Mouse (Mus musculus) midbrain, embryonic 13.5 days (tissue): Measurements from ENCODE around the gene Gm21425. TPM values are rescaled to one million over a fixed set of nuclear protein-coding genes. Genes with fewer than 3 reads are reported as not detected.
"Not testable (repeated sequence)": the region's sequence is repeated elsewhere in the genome, so short reads cannot be mapped to it uniquely, and the experiment has no call there.

ENCODE experiments used
- ATAC-seq: fragments of 200-750 bp; cut with Nextera tagmentation; 2 replicates; pipeline ENCODE4 v1.8.0; 2017; ENCODE audit warnings: mild to moderate bottlenecking, moderate TSS enrichment, moderate library complexity
- H3K27ac ChIP-seq: fragments of 300-500 bp; sonication (generic); 2 replicates; pipeline ENCODE4 v1.5.1; 2015; ENCODE audit warnings: inconsistent platforms, mild to moderate bottlenecking, moderate library complexity
- H3K27me3 ChIP-seq: fragments of 300-500 bp; sonication (generic); 2 replicates; pipeline ENCODE4 v1.6.1; 2015; ENCODE audit warnings: mild to moderate bottlenecking, inconsistent platforms
- H3K36me3 ChIP-seq: fragments of 300-500 bp; sonication (generic); 2 replicates; pipeline ENCODE4 v1.6.1; 2015; ENCODE audit warnings: mild to moderate bottlenecking, inconsistent platforms
- H3K4me1 ChIP-seq: fragments of 300-500 bp; sonication (generic); replicated peaks from 2 replicates; pipeline ENCODE4 v1.6.1; 2015; ENCODE audit warnings: inconsistent platforms
- H3K4me2 ChIP-seq: fragments of 300-500 bp; sonication (generic); replicated peaks from 2 replicates; pipeline ENCODE4 v1.6.1; 2015; ENCODE audit warnings: moderate library complexity, mild to moderate bottlenecking, inconsistent platforms
- H3K4me3 ChIP-seq: fragments of 300-500 bp; sonication (generic); replicated peaks from 2 replicates; pipeline ENCODE4 v1.5.1; 2015; ENCODE audit warnings: mild to moderate bottlenecking, inconsistent platforms
- H3K9ac ChIP-seq: fragments of 300-500 bp; sonication (generic); replicated peaks from 2 replicates; pipeline ENCODE4 v1.6.1; 2015; ENCODE audit warnings: mild to moderate bottlenecking, inconsistent platforms
- H3K9me3 ChIP-seq: fragments of 300-500 bp; sonication (generic); 2 replicates; pipeline ENCODE4 v1.6.1; 2016; ENCODE audit warnings: mild to moderate bottlenecking, inconsistent platforms
- WGBS: fragments of 180-500 bp; shearing (Covaris S2); methylation state at CpG from one replicate; pipeline ENCODE4 v1.1.7; 2015; 5-methylcytosine and 5-hydroxymethylcytosine counted together
- polyA plus RNA-seq: library from polyadenylated mRNA; unstranded; fragments of >200 nt; fragmentation: Nextera tagmentation; extraction: Ambion mirVana; gene quantifications from 2 replicates; pipeline ENCODE4 v1.2.1, GENCODE M21; 2015

Gene Gm21425
- not detected in 2 replicates for polyA plus RNA-seq

DNA sequence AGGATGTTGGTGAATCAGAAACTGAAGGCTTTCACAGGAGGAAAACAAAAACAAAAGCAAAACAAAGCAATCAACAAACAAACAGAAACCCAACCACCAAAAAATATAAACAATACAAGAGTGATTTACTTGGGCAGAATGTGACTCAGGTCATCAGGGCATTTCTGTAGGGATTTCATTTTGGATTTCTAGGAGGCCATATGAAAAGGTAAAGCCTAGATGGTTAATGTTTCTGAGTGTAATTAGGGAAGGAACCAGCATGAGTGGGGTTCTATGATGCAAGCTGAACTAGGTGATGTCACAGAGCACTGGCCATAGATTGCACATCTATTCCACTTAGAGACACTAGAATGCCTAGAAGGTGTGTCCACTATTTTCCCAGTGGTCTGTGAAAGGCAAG, at the start of gene Gm21425:
TSS of gene Gm21425 (plus strand) at position 301 of the 400 bp plus-strand sequence.
- H3K4me3 ChIP-seq, ATAC-seq: not testable (repeated sequence)

DNA sequence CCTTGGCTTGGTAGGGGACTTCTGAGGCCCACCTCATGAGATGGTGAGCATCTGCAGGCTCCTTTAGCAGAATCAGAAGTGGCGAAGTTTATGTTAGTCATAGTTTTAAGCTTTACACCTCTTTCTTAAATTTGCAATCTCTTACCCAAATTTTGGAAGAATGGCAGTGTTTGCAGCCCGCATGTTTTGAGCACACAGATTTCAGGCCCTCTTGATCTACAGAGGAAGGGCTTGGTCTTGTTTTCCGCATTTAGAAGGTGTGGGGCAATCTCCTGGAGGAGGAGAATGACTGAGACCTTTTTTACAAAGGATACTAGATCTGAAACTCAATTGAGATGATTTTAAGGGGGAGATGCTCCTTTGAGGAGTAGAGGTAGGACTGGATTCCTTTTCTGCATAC, 28.4 kb upstream of the Gm21425 start, which contains the start of gene Gm21891:
TSS of gene Gm21891 (minus strand) at position 101 of the 400 bp plus-strand sequence.
- ATAC-seq, H3K9me3 ChIP-seq, H3K27ac ChIP-seq, H3K4me2 ChIP-seq, H3K4me1 ChIP-seq, H3K4me3 ChIP-seq, H3K27me3 ChIP-seq, H3K9ac ChIP-seq, H3K36me3 ChIP-seq: not testable (repeated sequence)
- WGBS, result no CpG with 5 or more reads among the region's 3 CpGs

More for the DNA sequence above, at the start of gene Gm21425:
- not testable (repeated sequence) for H3K4me1 ChIP-seq, H3K4me2 ChIP-seq, H3K36me3 ChIP-seq, H3K9ac ChIP-seq, H3K9me3 ChIP-seq, H3K27ac ChIP-seq, H3K27me3 ChIP-seq

Other genes with a start within 250 kb of the Gm21425 start
- not detected in 2 replicates for gene Gm20807, start 119.1 kb upstream of the Gm21425 start, polyA plus RNA-seq
- not detected in 2 replicates for gene Gm21891, start 28.5 kb upstream of the Gm21425 start, polyA plus RNA-seq
- gene Gm21828, start 62.0 kb downstream of the Gm21425 start, polyA plus RNA-seq, result not detected in 2 replicates
- not detected in 2 replicates for gene Gm21440, start 90.4 kb downstream of the Gm21425 start, polyA plus RNA-seq
- not detected in 2 replicates for gene Gm21454, start 90.5 kb downstream of the Gm21425 start, polyA plus RNA-seq
- gene Gm21725, start 187.1 kb downstream of the Gm21425 start, polyA plus RNA-seq, result not detected in 2 replicates